Mouse (Mus musculus) testis, postnatal 14 days (tissue): ENCODE measurements around the gene Rps2.
A peak's percentile ranks its signal among the peaks of the same experiment; 100 is the strongest.
"Not testable (repeated sequence)": the region's sequence is repeated elsewhere in the genome, so short reads cannot be mapped to it uniquely, and the experiment has no call there.

ENCODE experiments used
- DNase-seq: peaks from one replicate; pipeline ENCODE4 v3.0.0; 2021; ENCODE audit warnings: low spot score

The Rps2 gene

DNA sequence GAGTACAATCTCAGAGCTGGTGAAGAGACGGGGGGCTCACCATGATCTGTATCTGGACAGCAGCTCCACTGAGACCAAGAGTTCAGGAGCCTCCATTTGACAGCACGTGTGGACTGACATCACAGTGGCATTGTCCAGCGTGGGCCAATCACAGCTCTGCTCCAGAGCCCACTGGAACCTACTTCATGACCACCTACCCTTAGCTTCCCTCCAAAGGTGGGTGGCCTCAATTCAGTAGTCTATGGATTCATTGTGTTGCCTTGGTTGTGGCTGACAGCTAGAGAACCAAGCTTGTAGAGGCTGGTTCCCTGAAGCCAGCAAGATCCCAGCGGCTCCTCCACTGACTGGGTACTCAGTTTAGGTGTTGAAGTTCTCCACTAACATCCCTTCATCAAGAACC is at the start of gene Rps2, which contains the start of gene Rnf151:
Gene Rps2, plus strand, starts transcription at position 174 of the 400 bp plus-strand sequence.
Gene Rnf151, minus strand, starts transcription at position 121 of the 400 bp plus-strand sequence.
- no peak for DNase-seq

DNA sequence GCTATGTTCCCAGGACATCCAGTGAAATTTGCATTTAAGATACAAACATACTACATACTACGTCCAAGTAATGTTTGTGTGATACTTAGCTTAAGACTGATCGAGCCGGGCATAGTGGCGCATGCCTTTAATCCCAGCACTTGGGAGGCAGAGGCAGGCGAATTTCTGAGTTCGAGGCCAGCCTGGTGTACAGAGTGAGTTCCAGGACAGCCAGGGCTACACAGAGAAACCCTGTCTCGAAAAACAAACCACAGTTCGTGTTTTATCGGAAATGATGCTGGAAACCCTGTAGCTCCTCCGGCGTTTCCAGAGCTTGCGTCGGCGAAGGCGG is 48.7 kb upstream of the Rps2 start:
- DNase-seq: not testable (repeated sequence)

DNA sequence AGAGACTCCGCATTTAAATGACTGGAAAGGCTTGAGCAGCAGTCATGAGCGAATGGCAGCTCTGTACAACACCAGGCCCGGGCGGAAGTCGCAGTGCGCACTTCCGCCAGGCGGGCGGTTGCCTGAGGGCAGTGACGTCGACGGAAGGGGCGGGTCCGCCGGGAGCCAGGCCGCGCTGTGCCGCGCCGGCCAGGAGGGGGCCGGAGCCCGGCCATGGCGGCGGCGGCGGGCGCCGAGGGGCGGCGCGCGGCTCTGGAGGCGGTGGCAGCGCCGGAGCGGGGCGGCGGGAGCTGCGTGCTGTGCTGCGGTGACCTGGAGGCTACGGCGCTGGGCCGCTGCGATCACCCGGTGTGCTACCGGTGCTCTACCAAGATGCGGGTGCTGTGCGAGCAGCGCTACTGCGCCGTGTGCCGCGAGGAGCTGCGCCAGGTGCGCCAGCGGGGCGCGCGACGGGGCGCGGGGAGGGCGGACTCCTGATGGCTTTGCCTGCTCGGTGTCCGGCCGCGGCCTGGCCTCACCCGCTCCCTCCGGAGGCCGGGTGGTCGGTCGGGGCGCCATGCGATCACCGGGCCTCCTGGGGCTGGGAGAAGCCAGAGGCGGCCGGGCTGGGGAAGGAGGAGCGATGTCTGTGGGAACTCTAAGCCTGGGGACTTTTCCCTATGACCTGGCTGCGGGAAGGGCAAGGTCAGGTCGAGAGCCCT is 48.2 kb upstream of the Rps2 start, which contains the start of gene Zfp598:
Gene Zfp598, plus strand, starts transcription at position 143 of the 701 bp plus-strand sequence.
- DNase-seq: peak; percentile 93

DNA sequence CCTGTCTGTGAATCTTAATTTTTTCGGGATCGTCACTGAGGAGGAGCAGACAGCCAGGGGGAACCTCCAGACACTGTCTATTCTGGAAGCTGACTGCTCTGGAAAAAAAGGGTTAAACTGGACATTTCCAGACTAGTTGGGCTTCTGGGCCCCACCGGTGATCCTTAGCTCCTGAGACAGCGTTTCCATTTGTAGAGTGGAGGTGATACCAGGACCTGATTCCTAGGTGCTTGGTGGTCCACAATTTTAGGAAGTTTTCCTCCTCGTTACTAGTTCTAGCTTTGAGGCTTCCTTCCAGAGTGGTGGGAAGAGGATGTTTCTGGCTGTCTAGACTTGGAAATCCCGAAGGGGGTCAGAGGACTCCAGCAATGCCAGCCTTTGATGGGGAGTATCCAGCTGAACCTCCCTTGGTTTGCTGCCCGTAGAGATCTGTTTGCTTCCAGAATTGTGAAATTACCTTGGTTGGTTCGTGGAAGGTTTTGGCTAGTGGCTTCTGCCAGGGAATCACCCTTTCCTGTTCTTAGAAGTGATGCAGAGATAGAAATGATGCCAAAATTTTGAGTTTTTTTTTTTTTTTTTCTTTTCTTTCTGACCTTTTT is 47.6 kb upstream of the Rps2 start:
- DNase-seq: no peak

DNA sequence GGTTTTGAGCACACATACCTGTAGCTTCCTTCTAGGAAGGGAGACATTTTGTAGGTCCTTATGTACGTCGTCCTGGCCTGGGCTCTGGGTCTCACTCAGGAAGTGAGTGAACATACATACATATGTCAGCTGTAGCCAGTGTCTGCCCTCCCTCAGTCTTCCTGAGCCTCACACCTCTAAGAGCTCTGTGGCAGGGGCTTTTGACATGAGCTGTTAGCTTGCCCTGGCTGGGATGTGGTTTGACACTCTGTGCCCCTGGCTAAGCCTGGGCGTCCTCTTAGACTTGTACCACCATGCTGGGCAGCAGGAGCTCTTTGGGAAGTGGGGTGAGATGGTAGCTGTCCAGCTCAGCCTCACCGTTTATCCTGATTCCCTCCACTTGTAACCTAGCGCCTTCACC is 46.6 kb upstream of the Rps2 start:
- no peak for DNase-seq

DNA sequence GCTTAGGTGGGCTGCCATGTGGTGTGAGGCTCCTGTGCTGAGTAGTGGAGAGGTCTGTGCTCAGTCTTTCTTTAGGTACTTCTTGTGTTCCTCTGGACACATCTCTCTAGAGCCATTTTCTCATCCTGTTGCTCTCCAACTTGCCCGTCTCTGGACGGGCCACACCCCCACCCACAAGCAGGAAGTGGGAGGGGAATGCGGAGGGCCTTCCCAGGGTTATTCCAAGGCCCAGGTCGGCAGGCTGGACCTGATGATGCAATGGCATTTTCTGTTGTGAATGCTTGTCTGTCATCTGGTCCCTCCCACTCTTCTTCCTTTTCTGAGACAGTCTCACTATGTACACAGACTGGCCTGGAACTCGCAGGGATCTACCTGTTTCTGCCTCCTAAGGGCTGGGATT is 45.8 kb upstream of the Rps2 start:
- no peak for DNase-seq

DNA sequence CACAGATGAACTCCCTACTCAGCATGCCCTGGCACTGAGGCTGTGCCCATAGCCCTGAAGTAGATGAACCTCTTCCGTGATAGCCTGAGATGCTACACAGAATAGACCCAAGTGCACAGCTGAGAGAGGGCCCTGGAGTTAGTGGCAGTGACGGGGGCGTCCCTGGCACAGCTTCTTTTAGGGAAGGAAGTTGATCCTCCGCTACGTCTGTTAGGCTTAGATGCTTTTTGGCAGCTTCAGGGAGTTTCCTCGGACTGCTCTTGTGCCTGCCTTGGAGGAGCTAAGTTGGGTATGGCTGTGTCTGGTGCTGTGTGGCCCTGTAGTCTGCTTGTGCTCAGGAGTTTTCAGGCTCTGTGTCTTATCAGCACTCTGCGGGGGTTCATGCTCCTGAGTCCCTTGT is 43.6 kb upstream of the Rps2 start:
- no peak for DNase-seq

DNA sequence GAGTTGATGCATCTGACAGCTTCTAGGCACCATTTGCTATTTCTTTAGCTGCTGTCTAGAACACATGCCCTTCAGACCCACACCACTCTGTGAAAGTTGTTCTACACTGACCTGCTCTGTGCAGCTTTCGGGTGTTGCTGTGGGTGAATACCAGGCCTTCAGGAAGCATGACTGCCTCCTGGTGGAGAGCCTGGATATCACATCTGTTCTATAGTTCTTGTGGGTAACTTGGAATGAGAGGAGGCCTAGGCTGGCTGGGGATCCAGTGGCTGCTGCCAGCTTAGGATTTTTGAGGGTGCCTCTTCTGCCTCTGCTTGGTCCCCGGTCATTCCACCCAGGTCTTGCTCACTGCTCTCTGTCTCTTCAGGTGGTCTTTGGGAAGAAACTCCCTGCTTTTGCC is 41.7 kb upstream of the Rps2 start:
- peak; percentile 45 for DNase-seq

DNA sequence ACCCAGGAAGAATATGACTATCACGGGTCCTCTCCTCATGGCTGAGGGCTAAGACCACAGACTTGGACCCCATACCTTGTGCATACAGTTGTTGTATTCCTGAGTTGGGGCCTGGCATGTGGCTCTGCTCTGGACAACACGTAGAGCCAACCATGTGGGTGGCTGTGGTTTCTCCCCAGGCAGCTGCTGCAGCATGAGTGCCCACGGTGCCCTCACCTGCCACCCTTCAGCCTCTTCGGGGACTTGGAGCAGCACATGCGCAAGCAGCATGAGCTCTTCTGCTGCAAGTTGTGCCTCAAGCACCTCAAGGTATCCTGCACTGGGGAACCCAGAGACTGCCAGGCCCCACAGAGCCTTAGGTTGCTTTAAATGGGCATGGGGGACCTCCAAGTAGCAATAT is 41.0 kb upstream of the Rps2 start:
- no peak for DNase-seq

DNA sequence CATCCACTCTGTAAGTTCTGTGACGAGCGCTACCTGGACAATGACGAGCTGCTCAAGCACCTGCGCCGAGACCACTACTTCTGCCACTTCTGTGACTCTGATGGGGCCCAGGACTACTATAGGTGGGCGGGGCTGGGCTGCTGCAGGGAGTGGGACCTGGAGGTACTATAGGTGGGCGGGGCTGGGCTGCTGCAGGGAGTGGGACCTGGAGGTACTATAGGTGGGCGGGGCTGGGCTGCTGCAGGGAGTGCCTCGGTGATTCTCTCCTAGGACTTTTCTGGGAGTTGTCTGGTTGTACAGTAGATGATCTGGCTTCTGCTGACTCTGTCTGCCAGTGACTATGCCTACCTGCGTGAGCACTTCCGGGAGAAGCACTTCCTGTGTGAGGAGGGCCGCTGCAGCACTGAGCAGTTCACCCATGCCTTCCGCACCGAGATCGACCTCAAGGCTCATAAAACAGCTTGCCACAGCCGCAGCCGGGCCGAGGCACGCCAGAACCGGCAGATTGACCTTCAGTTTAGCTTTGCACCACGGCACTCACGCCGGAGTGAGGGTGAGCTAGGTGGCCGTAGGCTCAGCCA is 40.3 kb upstream of the Rps2 start:
- no peak for DNase-seq

DNA sequence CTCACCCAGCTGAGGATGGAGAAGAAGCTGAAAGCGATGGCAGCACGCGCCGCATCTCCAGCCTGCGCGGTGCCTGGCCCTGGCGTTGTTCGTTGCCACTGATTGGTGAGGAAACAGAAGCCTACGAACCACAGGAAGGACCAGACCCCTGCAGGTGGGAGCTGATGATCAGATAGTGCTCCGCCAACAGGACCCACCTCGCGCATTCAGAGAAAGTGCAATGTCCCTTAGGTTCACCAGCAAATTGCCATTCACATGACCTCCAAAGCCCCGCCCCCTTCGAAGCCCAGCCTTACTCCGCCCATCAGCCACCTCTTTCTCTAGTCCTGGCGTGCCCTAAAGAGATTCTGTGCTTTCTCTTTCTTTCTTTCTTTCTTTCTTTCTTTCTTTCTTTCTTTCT is 31.4 kb upstream of the Rps2 start:
- no peak for DNase-seq

DNA sequence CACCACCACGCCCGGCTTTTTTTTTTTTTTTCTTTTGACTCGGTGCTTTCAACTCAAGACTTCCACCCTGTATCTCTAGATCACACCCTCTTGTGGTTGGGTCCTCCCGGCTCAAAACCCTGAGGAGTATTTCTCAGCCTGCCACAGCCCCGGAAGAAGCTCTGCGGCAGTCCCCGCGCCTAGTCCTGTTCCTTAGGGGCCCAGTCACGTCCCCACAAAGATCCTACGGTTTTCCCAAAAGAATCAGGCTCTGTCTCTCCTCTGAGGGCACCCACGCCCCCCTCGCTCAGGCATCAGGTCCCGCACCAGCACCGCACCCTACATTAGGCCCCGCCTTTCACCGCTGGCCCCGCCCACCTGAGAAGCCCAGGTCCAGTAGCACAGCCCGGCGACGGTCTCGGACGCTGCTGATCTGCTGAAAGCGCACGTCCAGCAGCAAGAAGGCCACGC is 30.7 kb upstream of the Rps2 start:
- peak; percentile 57 for DNase-seq

DNA sequence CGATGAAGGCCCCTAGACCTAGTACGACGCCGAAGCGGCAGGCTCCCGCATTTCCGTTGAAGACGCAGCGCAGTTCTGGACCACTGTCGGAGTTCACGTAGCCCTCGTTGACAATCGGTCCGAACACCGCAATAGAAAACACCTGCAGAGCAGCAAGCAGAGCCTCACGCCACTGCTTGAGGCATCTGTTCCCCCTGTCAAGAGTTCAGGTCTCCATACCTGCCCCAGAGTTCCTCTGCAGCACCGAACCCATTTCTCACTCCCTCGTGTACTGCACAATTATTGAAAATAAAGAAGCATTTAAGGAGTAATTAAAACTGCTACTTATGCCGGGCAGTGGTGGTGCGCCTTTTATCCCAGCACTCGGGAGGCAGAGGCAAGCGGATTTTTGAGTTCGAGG is 30.3 kb upstream of the Rps2 start:
- no peak for DNase-seq

DNA sequence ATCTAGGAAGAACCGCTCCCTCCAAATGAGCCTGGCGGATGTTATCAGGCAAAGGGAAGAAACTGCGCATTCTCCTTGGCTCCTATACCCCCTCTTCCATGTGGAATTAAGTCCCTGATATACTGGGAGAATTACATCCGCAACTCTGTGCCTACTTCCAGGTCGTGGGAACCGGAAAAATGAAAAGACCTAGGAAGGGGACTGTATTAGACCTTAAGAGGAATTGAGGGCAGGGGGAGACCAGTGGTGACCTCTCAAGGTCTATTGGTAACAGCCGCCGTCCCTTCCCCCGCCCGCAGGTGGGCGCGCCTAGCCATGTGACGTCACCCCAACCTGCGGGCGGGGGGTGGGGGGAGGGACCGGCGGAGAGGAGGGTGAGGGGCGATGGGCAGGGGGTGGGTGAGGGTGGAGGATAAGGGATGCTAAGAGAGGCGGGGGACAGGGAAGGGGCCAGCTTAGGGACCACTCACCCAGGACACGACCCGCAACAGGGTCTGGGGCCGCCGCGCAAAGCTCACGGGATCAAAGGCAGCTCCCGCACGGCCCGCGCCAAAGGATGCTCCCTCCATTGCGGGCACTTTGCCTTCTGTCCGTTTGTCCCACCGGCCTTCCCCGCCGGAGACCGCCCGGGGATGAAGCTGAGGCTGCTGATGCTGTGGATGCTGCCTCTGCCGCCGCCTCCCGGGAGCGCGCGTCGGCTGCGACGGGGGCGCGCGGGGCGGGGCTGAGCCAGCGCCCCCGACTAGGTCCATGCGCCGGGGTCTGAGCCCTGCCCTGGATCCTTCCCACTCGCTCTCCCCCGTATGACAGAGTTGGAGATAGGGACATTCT is 28.4 kb upstream of the Rps2 start, which contains the start of gene Syngr3:
Gene Syngr3, minus strand, starts transcription at position 705 of the 831 bp plus-strand sequence.
- DNase-seq: no peak

DNA sequence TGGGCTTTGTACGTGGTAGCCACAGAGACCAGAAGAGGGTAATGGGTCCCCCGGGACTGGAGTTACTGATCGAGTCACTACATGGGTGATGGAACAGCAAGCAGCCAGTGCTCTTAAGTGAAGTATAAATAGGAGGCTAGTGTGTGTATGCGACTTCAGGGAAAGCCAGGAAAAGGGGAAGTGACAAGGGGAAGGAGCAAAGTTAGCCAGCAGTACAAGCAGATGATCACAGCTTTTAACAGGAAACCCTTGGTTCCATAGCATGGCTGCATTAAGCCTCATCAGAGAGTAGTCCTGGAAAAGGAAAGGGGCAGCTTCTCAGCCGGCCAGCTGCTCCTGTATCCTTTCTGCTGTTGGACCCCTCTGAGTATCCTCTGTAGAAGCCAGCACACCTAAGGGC is 25.5 kb upstream of the Rps2 start:
- no peak for DNase-seq

DNA sequence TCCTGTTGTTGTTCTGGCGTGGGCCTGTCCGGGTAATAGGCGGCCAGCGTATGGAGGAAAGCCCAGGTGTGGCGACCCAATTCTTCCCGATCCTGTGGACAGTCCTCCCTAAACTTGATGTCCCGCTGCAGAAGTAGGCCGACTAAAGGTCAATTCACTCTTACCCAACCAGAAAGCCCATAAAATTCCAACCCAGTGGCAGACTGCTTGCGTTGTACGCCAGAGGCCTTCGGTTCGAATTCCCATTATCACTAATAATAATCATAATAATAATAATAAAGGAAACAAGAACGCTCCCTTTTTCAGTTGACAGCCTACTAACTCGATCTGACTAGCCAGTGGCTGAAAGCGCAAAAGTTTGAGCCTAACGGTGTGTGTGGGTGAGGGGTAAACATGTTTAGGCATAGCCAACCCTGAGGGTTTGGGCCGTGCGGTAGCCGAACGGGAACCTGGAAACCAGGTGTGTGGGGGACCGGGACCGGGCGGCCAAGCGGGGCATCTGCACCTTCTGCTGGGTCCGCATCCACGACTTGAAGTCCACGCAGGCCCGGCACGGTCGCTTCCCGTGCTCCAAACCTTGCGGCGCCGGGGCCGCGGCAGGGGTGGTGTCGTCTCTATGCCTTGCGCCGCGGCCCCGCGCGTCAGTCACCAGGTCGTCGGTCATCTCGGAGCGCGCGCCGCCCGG is 22.4 kb upstream of the Rps2 start:
- DNase-seq: no peak

DNA sequence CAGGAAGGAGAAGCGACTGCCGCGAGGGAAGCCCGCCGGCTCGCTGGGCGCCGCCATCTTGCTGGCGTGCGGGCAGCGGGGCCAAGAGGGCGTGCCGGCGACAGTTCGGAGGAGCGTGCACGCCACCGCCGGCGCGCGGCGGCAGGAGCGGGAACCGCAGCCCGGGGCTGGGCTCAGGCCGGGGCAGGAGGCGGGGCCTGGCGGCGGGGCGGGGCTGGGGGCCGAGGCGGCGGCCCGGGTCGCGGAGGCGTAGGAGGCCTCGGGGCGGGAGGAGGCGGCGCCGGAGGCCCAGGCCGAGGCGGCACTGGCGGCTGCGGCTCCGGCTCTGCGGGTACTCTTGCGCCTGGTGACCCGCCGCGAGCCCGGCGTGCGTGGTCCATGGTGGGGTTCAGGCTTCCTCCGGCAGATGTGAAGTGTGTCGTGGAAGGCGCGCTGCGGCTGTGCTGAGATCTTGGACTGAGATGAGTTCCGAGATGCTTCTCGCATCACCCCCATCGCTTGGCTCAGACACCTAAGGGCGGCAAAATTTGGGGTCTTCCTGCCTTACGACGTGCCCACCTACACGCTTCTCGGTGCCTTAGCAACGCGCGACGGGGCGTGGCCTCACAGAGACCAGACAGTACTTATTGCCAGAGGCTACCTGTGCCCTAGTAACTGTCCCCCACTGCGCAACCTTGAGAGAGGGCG is 21.8 kb upstream of the Rps2 start, which contains the start of the genes Gfer and Noxo1:
Gene Gfer, minus strand, starts transcription at position 146 of the 687 bp plus-strand sequence.
Gene Noxo1, plus strand, starts transcription at position 224 of the 687 bp plus-strand sequence.
- peak; percentile 86 for DNase-seq

DNA sequence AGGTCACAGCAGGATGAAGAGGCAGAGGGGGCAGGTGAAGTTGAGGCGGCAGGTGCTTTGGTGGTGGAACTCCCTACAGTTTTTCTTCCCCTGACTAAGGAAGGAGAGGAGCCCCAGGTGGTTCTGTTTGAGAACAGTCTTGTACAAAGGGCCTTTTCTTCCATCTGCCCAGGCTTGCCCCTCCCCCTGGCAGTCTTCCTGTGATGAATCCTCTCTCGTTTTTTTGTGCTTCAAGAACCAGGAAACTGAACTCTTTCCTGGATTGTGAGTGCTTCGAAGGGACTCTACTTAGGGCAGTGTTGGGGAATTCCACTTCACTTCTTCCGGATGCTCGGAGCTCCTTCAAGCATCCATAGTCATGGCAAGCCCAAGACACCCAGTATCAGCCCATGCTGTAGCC is 19.9 kb upstream of the Rps2 start:
- no peak for DNase-seq

DNA sequence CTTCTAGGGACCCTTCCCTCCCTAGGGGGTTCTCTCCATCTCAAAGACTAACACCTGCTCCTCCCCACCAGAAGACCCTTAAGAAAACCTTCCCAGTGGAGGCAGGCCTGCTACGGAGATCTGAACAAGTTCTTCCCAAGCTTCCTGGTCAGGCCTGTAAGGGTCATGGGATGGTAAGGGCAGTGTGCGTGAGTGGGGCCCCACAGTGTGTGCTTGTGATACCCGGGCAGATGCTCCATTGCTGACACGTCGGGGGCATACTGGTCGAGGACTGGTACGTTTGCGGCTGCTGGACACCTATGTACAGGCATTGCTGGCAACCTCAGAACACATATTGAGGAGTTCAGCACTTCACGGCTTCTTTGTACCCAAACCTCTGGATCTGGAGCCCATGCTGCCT is 19.2 kb upstream of the Rps2 start:
- DNase-seq: no peak

DNA sequence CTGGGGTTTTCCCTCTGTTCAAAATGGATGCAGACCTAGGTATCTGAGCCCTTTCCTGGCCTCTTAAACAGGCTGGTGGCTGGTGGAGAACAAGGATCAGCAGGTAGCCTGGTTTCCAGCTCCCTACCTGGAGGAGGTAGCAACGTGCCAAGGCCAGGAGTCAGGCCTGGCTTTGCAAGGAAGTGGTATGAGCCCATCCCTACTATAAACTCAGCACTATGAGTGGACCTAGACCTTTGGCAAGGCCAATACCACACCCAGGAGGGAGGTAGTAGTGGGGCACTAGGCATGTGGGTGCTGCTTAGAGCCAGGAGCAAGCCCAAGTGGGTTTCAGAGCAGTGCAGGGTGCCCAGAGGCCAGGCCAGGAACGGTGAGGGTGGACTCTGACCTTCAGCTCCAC is 18.4 kb upstream of the Rps2 start:
- DNase-seq: no peak

DNA sequence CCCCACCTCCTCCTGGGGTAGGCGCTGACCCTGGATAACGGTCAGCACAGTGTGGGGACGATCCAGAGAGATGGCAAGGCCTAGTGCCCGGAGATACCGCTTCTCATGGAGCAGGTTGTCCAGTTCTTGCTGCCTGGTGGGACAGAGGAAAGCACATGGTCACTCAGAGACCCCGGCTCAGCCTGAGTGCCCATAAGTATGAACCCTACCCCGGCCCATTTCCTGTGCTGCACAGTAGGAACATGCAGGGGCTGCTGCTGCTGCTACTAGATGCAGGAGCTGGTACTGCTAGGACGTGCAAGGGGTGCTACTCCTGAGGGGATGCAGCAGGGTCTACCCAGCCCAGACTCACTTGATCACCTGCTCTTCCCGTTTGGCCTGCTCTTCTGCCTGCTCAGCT is 16.7 kb upstream of the Rps2 start:
- no peak for DNase-seq
